Mouse (Mus musculus) cerebellum, postnatal 14 days (tissue): Measurements from ENCODE around the gene Alg9.

Experiments
- DNase-seq, 2 experiments: peaks; one replicate each; pipeline ENCODE4 v3.0.0; 2021; ENCODE audit warnings: mixed read lengths in 2 of 2

The Alg9 gene

DNA sequence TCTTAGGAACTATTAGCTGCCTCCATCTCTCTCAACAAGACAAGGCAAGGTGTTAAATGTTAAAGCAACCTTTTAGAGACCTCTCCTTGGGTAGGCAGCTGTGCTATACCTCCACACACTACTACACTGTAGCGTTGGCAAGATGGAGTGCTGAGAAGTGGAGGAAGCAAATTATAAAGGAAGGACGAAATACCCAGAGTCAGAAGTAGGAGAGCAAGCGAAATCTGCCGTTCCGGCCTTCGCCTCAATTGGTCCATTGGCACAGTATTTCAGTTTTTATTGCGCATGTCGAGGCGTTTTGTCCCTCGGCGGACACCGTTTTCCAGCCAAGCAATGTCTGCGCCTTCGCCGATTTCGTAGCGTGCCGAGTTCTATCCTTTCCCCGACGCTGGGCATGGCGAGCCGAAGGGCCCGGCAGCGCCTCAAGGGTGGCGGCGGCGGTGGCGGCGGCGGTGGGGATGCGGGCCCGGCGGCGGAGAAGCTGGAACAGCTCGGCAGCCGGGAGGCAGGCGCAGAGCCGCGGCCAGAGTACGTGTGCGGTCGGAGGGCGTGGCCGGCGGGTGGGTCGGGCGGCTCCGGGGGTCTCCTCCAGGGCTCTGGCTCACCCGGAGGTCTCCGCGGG, at the start of gene Alg9, which contains the start of gene 1110032A03Rik:
Alg9 (plus strand) TSS at position 29 of the 622 bp plus-strand sequence.
1110032A03Rik (minus strand) TSS at position 530 of the 622 bp plus-strand sequence.
- DNase-seq, result peak; percentile 96 to 97

DNA sequence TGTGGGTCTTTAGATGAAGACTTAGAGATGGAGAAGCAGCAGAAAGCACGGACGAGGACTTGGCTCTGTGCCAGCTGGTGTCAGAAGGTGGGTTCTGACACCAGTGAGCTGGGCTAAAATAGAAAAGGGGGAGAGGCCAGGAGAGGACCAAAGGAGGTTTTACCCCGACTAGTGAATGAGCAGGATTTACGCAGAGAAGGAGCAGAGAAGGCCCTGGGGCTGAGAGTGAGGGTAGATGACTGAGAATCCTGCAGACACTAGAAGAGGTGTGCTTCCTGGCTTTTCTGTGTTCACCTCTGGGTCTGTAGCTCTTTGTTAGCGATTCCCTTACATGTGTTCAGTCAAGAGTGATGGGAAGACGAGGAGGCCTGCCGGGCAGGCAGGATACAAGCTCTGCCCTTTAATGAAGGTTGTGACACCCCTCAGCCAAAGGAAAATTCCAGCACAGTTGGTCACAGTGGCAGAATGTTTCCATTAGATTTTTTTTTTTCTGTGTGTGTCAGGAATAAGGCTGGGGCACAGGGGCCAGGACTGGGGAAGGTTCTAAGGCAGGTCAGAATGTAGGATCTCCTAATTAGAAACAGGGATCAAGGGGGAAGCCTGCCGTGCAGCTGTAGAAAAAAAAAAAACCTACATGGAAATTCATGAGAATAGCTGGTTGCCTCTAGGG, 48.8 kb upstream of the Alg9 start:
- peak; percentile 61 to 64 for DNase-seq

DNA sequence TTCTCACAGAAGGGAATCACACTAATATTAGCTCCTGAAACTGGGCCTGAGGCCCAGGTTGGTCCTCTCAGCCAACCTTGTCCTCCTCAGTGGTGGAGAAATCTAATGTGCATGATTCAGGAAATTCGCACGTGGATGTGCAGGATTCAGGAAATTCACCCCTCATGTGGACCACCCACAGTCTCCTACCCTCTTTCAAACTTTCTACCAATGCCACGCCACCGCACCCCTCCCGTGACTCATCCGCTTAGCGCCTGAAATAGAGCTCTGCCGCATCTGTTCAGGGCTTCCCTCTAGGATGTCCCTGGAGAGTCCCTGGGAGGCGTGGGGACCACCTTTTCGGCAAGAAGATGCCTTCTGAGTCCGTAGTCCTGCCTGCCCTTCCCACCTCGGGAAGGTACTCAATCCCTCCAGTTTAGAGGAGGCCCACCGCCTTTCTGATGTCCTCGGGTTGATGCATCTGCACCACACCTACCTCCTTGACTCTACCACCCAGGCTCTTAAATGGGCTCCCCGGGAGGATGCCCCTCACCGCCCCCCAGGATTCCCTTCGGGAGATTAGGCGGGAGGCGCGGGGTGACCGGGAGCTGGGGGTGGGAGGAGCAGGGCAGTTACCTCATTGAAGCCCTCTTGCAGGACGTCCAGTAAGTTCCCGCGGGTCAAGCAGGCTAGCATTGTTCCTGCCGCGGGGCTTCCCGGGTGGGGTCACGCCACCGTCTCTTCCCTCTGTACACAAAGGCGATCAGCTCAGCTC, 47.5 kb upstream of the Alg9 start:
- DNase-seq, result peak; percentile 60 to 75

DNA sequence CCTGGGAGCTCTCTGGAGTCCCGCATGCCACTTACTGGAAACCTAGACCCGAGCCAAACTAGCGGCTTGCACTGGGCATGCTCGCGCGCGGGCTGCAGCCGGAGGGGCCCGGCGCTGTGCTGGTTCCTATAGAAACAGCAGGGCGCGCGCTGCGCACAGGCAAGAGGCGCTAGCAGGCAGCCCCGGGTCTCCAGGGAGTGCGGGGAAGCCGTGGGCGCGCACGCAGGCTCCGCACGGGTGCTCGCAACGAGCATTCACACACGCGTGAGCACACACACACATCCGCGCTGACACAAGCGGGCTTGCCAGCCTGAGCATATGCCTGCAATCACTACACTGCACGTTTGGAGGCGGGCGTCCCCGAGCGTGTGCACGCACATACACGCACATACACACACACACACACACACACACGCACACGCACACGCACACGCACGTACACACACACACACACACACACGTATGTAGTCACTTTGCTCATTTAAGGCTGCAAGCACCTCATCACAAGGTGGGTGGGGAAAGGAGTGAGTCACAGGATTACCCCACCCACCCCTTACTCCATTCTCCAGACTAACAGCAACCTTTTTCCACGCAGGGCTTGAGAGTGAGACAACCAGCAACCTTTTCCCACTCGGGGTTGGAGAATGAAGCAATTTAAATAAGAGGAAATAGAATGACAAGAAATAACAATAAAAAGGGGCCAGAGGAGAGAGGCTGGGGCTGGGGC, 46.7 kb upstream of the Alg9 start:
- DNase-seq, result peak; percentile 85

DNA sequence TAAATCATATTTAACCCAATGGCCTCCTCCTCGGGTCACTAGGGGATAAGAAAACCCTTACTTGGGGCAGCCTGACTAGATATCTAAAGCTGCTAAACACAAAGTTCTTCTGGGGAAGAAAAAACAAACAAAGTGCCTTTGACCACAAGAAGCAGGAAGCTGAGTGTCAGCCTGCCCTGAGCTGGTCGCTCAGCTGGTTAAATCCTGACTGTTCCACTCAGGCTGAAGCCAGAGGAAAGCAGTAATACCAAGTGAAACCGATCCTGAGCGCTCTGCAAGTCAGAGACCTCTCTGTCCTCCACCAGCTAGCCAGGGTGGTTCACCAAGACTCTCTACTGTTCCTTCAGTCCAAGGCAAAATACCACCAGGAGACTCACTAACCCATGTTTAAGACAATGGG, 45.2 kb upstream of the Alg9 start:
- no peak for DNase-seq

DNA sequence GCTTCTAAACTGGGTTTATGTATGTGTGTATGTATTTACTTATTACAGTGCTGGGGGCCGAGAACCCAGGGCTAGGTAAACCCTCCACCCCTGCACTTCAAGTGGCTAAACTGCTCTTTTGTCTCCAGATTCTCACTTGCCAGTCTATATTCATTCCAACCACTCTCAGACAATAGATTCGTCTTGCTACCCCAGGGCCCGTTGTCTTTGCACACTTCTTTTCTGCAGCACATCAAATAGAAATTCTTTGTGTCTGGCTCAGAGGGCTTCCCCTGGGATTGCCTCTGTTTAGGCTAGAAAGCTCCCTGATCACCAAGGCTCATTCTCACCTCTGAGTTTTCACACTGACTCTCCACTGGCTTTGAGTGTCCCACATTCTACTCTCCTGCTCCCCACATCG, 42.3 kb upstream of the Alg9 start:
- no peak for DNase-seq

DNA sequence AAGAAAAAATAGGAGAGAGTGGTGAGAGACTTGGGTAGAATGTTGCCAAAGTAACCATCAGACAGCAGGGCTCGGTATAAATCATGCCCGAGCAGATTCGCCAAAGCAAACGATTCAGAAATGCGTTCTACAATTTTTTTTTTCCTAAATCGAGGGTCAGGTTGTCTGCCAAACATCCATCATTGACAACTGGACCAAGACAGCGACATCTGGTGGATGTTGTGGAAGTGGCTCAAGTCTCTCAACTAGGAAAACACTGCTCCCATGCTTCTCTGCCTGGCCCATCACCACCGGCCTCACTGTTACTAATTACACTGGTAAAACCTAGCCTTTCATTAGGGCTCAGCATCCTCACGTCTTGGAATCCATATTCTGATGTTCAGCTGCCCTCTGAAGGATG, 39.8 kb upstream of the Alg9 start:
- peak; percentile 80 to 81 for DNase-seq

DNA sequence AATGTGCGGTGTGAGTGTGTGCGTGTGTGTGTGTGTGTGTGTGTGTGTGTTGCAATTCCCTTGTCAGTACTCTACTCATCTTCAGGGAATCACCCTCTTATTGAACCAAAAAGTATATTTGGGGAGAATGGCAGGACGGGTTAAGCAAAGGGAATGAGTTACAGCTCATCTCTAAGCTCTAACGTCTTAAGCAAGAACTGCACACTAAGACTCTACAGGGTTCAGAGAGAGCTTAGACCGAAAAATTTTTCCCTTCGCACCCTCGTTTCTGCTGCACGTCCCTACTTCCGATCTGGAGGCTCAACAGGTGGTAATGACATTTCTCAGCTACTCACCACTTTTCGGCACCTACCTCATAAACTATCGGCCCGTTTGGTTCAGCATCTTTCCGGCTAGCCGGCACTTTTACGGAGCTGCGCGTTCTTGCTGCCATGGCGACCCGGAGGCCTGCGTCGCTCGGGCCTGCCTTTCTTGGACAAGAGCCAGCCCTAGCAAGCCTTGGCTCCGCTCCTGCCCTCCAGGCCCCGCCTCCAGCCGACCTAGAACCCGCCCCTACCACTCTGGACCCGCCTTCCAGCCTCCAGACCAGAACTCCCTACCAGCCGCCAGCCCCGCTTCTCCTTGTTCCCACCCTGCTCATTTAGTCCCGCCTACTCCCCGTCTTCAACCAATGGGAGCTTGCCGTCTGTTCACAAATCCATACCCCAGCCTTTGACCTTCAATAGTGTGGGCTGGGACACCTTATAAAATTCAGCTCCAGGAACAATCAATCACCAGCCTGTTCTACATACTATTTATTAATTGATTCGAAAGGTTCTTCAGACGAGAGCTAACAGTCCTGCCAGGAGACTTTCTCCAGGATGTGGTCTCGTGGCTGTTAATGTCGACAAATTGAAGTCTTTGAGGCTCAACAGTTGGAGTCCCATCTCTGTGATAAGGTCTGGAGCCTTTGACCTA, 35.6 kb upstream of the Alg9 start, which contains the start of gene Dixdc1:
Dixdc1 (minus strand) TSS at position 604 of the 957 bp plus-strand sequence.
- peak; percentile 89 to 93 for DNase-seq

DNA sequence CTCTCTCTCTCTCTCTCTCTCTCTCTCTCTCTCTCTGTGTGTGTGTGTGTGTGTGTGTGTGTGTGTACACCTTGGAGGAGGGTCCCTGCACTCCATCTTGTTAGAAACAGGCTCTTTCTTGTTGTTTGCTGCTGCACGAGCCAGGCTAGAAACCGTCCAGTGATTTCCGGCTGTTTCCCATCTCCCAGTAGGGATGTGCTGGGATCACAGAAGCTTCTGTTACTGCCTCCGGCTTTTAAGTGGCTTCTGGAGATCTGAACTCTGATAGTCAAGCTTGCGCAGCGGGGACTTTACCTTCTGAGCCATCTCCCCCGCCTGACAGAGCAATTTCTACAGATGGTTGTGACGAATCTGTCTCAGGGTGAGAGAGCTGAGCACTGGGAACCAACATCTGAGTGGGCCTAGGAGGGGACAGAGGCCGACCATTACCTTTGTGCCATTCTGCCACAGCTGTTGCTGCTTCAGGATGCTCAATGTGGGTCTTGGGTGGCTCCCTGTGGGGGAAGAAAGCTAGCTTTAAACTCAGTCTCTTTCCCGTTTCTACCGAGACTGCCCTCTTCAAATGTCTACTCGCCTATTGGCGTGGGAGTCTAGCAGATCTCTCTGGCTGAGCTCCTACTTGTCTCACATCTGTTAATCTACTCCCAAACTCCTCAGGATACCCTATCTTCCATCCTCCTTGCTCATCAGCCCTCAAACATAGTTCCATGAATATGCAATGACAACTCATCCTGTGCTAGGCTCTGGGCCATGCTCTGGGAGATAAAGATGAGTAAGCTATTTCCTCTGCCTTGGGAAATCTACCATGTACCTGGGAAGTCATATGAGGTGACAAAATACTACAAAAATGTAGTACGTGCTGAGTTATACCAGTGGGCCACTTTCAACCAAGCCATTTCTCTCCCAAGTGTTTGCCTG, 33.7 kb upstream of the Alg9 start:
- no peak for DNase-seq

DNA sequence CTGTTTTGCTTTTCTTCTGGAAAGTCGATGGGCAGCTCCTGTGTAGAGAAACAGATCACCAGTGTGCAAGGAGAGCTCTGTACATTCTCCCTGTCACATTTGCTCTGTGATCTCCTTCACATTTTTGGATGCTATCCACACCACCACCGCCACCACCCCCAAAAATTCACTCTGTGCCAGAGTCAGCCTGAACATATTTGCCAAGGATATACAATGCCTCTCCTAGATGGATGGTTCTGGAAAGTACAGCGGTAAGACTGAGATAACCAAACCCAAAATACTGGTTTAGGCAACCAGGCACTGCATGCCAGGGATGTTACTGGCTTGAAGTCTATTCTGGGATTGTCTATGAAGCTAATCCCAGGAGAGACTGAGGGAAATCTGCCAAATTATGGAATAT, 32.6 kb upstream of the Alg9 start:
- DNase-seq, result no peak

DNA sequence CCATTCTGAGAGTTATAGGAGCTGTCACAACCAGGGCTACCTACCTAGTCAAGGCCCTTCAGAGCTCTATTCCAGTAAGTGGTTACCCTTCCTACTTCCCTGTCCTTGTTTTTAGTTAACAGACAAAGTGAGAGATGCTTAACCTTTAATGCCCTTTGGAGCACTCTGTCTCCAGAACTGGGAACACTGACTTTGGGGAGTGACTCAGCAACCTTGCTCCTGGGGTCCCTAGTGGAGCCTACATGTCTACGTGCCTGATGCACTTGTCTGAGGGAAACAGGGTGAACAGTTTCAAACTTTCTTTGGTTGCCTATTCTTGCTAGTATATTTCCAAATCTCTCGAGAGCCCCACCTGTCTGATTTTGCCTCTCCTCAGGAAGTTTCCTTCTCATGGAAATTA, 32.1 kb upstream of the Alg9 start:
- DNase-seq, result no peak

DNA sequence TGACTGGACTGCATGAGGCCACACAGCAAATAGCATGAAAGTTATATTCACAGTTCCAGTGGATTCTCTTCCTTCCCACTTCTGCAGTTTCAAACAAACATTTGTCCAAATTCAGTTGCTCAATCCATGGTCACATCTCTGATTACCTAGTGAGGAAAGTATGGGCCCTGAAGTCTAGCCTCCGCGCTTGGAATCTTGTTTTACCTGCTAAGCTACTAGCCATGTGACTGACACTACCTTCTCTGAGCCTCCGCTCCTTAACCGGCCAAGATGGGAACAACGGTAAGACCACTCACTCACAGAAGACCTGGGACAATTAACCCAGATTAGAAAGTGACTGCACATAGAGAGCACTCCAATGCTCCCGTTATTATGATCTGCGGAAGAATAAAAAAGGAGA, 29.0 kb upstream of the Alg9 start:
- DNase-seq, result no peak

DNA sequence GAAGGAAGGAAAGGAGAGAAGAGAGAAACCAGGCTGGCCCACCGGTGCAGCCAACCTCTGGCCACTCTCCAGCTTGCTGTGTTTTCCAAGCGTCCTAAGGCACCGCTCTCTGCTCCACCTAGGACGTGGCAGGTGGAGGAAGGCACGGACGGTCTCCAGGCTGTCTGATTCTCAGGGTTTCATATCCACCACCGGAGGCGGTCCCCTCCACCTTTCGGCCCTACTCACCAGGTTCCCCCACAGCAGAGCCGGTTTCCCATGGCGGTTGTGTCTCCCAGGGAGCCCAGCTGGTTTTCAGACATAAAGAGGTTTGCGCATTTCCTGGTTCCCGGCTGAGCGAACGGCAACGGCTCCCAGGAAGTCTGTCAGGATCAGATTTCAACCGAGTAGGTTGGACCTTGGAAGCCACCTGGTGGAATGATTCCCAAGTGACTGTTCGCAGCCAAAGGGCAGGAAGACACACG, 28.6 kb upstream of the Alg9 start, which contains the start of gene 2310030G06Rik:
2310030G06Rik (minus strand) TSS at position 323 of the 464 bp plus-strand sequence.
- peak in 1 of 2 experiments; percentile 55 for DNase-seq

DNA sequence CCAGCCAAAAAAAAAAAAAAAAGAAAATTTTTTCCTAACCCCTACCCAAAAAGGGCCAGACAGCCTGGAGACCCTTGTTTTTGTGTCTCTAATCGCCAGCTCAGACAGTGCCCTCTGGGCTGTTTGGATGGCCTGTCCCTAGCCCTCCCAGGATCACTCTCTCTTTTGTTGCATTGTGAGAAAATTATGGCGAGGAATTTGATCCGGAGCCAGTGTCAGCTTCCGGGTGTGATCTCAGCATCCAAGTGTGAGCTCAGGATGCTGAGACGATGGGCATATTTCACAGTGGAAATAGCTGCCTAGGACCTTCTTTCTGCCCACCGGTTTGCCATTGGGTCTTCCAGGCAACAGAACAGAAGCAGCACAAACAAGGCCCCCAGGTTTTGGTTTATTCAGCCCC, 24.1 kb upstream of the Alg9 start:
- DNase-seq, result no peak

DNA sequence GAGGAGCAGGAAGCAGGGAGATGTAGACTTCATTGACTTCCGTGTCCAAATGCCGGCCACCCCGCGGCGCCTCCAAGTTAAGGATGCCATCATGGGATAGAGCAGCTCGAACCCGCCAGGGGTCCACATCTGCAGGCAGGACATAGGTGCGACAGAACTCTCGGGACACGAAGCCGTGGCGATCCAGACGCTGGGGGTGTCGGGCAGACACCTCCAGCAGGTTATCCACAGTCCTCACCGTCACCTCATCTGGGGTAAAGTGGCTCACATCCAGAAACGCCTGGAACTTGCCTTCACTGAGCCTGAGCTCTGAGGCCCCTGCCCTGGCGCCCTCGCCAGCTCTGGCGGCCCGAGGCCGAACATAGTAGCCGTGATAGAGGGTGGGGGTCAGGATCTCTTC, 23.5 kb upstream of the Alg9 start, which contains the start of gene Cryab:
Cryab (plus strand) TSS at position 3 of the 400 bp plus-strand sequence.
- peak in 1 of 2 experiments; percentile 35 for DNase-seq

DNA sequence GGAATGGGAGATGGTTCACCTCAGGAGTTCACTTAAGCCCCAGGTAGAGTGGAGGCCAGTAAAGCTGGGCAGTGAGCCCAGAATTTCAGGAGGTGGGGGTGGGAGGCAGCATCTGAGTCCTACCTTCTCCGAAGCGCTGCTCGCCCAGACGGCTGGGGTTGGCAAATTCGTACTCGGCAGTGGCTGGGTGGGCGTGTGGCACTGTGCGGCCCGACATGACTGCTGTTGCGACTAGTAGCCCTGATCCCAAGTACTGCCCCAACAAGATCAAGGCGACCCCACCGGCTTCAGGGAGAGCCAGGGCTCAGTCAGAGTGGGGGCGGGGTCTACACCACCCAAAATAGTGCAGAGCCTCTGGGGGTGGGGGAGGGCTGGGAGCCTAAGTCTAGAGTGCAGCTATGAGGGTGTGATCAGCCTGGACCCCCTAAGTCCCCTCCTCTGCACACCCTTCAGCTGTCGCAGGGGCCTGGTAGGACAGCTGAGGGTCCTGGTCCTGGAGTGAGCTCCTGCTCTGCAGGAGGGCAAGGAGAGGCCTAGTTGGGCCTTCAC, 22.7 kb upstream of the Alg9 start, which contains the start of gene Hspb2:
Hspb2 (minus strand) TSS at position 301 of the 549 bp plus-strand sequence.
- DNase-seq, result peak; percentile 51 to 64

DNA sequence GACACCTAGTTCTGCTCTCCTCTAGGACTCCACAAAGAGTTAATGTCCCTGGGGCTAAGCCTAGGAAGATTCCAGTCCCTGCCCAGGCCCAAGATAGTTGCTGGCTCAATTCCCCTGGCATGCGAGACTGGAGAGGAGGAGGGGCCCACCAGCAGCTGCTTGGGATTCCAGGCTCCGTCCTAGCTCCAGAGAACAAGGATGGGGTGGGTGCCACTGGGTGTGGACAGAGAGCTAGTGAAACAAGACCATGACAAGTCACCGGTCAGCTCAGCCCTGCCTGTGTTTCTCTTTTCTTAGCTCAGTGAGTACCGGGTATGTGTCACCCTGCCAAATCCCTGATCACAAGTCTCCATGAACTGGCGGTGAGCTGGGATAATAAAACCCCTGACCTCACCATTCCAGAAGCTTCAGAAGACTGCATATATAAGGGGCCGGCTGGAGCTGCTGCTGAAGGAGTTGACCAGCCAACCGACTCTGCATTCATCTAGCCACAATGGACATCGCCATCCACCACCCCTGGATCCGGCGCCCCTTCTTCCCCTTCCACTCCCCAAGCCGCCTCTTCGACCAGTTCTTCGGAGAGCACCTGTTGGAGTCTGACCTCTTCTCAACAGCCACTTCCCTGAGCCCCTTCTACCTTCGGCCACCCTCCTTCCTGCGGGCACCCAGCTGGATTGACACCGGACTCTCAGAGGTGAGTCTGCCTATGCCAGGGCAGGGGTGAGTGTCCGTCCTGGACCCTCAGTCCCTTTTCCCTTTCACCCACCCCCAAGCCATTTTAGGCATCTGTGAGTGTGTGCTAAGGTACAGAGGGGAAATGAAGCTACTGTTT, 21.8 kb upstream of the Alg9 start:
- peak; percentile 71 to 78 for DNase-seq

DNA sequence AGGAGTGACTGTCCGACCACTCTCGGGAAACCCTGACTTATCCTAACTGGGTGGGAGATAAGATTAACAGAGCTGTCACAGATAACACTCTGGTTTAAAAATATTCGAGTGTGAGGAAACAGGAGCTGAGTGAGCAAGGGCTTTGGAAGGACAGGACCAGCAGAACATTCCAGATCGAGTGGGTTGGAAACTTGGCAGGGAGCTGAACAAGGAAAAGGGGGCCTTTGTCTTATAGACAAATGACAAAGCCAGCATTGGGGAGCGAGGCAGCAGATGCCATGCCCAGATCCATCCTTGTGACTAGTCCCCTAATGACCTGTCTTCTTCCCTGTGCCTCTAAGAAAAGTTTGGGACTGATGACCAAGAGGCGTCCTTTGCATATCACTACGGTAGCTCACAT, 20.9 kb upstream of the Alg9 start:
- DNase-seq, result no peak

DNA sequence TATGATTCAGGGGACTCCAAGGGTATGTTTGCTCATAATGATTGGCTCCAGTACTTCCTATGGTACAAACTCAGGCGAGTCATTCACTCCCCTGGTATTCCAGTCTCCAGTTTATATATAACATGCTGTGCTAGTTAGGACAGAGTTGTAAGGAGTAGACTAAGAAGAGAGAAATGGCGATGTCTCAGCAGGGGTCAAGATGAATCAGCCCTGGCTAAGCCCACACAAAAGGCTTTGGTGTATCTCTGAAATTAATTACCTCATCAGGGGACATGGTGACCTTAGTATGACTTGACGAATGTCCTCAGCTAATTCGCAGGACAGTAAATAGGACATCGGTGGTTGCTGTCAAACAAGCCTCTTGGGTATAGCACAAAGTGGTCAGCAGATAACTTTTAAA, 18.1 kb upstream of the Alg9 start:
- no peak for DNase-seq
